Mouse (Mus musculus) midbrain, postnatal 0 days (tissue): ENCODE data around the gene Metrnl. TPM values are rescaled to one million over a fixed set of nuclear protein-coding genes. Genes with fewer than 3 reads are reported as not detected.

Experiments used
- ATAC-seq: fragments of 200-750 bp; cut with Nextera tagmentation; 2 replicates; pipeline ENCODE4 v1.8.0; 2017; ENCODE audit warnings: moderate number of reproducible peaks, mild to moderate bottlenecking, moderate TSS enrichment, moderate library complexity; ENCODE audit not compliant: low FRiP score
- DNase-seq: peaks from one replicate; pipeline ENCODE4 v3.0.0-alpha.2; 2015; ENCODE audit warnings: low spot score
- H3K27ac ChIP-seq: fragments of 300-500 bp; sonication (generic); 2 replicates; pipeline ENCODE4 v1.5.1; 2014; ENCODE audit warnings: low read depth, mild to moderate bottlenecking, low read length, mixed read lengths
- H3K27me3 ChIP-seq: fragments of 300-500 bp; sonication (generic); 2 replicates; pipeline ENCODE4 v1.6.1; 2014; ENCODE audit warnings: low read length, control low read depth, mixed read lengths; ENCODE audit not compliant: insufficient read depth
- H3K36me3 ChIP-seq: fragments of 300-500 bp; sonication (generic); 2 replicates; pipeline ENCODE4 v1.6.1; 2014; ENCODE audit warnings: low read length, control low read depth, mixed read lengths; ENCODE audit not compliant: insufficient read depth
- H3K4me1 ChIP-seq: fragments of 300-500 bp; sonication (generic); 2 replicates; pipeline ENCODE4 v1.6.1; 2014; ENCODE audit warnings: mild to moderate bottlenecking, control low read depth, antibody characterized with exemption, low read length, mixed read lengths; ENCODE audit not compliant: insufficient read depth
- H3K4me2 ChIP-seq: fragments of 300-500 bp; sonication (generic); 2 replicates; pipeline ENCODE4 v1.6.1; 2014; ENCODE audit warnings: low read depth, mild to moderate bottlenecking, low read length, mixed read lengths; ENCODE audit not compliant: poor library complexity, severe bottlenecking
- H3K4me3 ChIP-seq: fragments of 300-500 bp; sonication (generic); 2 replicates; pipeline ENCODE4 v1.5.1; 2014; ENCODE audit warnings: low read depth, mild to moderate bottlenecking, low read length, moderate library complexity
- H3K9ac ChIP-seq: fragments of 300-500 bp; sonication (generic); replicated peaks from 2 replicates; pipeline ENCODE4 v1.6.1; 2014; ENCODE audit warnings: mild to moderate bottlenecking, low read length, moderate library complexity, mixed read lengths; ENCODE audit not compliant: poor library complexity, severe bottlenecking
- H3K9me3 ChIP-seq: fragments of 300-500 bp; sonication (generic); 2 replicates; pipeline ENCODE4 v1.6.1; 2016; ENCODE audit warnings: low read length, control low read depth
- CTCF ChIP-seq: IDR thresholded peaks from 2 replicates; pipeline ENCODE4 v1.5.1; 2016; ENCODE audit warnings: antibody characterized with exemption, mild to moderate bottlenecking
- WGBS: fragments of 180-500 bp; shearing (Covaris S2); extraction: QIAGEN DNeasy Blood & Tissue Kit; methylation state at CpG from one replicate; pipeline ENCODE4 v1.1.7; 2014; 5-methylcytosine and 5-hydroxymethylcytosine counted together
- polyA plus RNA-seq: library from polyadenylated mRNA; unstranded; fragments of >200 nt; fragmentation: Nextera tagmentation; extraction: Ambion mirVana; gene quantifications from 2 replicates; pipeline ENCODE4 v1.2.1, GENCODE M21; 2015
- total RNA-seq: library from RNA; depleted of rRNA; stranded (reverse); fragments of >200 nt; gene quantifications from 2 replicates; pipeline ENCODE4 v1.2.3, GENCODE M21; 2014; rRNA removed

Gene Metrnl
- total and polyA plus RNA-seq, 2 experiments from 2014 or later, result 12.5 to 15.8 TPM

DNA sequence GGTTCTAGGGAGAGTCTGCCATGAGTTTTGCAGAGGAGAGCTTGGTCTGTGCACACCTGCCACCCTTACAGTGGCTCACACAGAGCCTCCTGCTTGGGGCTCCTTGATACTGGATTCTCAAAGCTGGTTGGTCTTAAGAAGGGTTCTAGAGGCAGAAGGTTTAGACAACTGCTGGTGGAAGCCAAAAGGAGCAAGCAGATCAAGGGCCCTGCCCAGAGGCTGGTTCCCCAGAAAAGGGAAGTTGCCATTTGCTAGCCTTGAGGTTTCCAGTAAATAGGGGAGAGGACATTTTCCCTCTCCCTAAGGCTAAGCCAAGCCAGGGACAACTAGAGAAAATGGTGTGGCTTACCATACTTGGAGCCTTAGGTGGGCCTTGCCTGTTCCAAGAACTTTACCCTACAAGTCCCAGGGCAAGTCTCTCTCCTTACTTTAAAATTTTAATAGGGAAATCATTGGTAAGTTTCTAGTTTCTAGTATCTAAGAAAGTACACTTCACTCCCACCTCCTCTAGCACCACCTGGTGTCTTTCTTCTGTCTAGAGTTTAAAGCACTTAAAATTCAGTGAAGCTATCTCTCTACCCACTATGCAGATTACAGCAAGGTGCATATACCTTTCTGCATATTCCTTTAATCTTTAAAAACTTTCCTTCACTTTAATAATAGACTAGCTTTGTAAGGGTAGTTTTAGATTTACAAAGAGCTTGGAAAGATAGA lies 42.7 kb downstream of the Metrnl start:
- Histone ChIP-seq H3K4me1 (no peaks in the 10 kb centered on the region), H3K27ac (no peak overlapping the region), H3K9me3 (no peaks in the 10 kb centered on the region), H3K27me3 (no peaks in the 10 kb centered on the region), H3K9ac (no peak overlapping the region), H3K36me3 (no peaks in the 10 kb centered on the region), H3K4me2 (no peak overlapping the region), H3K4me3 (no peak overlapping the region)
- ATAC-seq (no peak), DNase-seq (no peak)
- peak; percentile 27; the same call in 1 of the 2 replicates for TF ChIP-seq CTCF

DNA sequence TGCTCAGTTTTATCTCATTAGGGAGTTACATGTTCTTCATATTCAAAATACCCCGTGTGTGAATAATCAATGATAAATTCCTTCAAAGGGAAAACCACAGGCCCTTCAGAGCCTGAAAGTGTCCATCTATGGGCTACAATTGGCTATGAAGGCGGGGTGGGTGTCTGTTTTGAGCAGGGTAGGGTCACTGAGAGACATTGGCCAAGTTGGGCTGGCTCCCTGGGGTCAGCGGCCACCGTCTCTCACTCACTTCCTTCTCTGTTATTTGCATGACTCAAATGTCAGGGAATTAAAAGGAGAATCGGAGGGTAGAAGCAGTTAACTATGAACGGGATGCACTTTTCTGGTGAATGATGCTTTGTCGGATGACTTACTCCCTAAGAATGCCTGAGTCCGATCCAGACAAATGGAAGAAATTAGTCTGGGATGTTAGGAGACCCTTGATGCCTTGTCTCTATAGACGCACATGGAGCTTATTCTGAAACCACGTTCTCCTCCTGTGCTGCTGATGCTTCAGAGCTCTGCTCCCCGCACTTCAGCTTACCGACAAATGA lies 45.7 kb downstream of the Metrnl start:
- 78% methylated on average over 12 of the region's 12 CpGs for WGBS

DNA sequence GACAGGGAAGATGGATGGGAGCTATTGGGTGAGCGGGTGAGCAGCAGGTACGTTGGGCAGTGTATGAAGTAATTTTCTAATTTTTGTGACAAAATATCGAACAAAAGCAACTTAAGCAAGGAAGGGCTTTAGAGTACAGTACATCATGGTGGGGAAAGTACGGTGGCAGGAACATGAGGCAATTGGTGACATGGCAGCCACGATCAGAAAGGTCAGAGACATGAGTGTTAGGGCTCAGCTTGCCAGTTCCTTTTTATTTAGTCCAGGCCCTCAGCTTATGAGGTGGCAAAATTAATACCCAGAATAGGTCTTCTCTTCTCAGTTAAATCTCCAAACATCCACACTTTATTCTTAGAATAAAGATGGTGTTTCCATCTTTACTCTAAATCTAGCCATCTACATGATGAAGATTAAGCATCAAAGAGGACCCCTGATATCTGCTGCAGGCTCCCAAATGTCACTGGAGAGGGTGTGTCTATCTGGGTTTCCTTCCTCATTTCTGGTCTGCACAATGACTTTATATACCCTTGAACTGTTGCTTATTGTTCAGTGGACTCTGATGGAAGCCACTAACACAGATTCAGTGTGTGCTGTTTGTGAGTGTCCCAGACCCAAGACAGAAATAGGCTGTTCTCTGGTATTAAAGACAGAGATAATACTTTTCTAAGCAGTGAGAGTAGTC lies 46.8 kb downstream of the Metrnl start:
- no peaks in the 10 kb centered on the region for H3K9me3 ChIP-seq
- DNase-seq (no peak), ATAC-seq (no peak)
- no peak overlapping the region for H3K27ac ChIP-seq
- H3K4me1 ChIP-seq, result no peaks in the 10 kb centered on the region
- no peak overlapping the region for H3K4me2 ChIP-seq
- TF ChIP-seq CTCF, result no peak
- WGBS, result 94% methylated on average over 5 of the region's 5 CpGs
- H3K9ac ChIP-seq, result no peak overlapping the region
- no peaks in the 10 kb centered on the region for H3K27me3 ChIP-seq
- no peaks in the 10 kb centered on the region for H3K36me3 ChIP-seq
- H3K4me3 ChIP-seq, result no peak overlapping the region

More for the DNA sequence above, 45.7 kb downstream of the Metrnl start:
- H3K27ac ChIP-seq, result no peak overlapping the region
- no peak for TF ChIP-seq CTCF
- H3K4me3 ChIP-seq, result no peak overlapping the region
- H3K36me3 ChIP-seq, result no peaks in the 10 kb centered on the region
- no peak overlapping the region for H3K4me2 ChIP-seq
- ATAC-seq (no peak), DNase-seq (no peak)
- H3K9ac ChIP-seq, result no peak overlapping the region
- no peaks in the 10 kb centered on the region for H3K9me3 ChIP-seq
- H3K4me1 ChIP-seq, result no peaks in the 10 kb centered on the region
- no peaks in the 10 kb centered on the region for H3K27me3 ChIP-seq

Other genes starting within 250 kb of the Metrnl start
- 87.9 and 104 TPM in 2 replicates for gene Tbcd, start 249.6 kb upstream of the Metrnl start, total RNA-seq
- gene Tbcd, start 249.6 kb upstream of the Metrnl start, polyA plus RNA-seq, result 56.5 and 58.4 TPM in 2 replicates
- gene Zfp750, start 182.2 kb upstream of the Metrnl start, total RNA-seq, result 0.33 and 0.71 TPM in 2 replicates
- gene Zfp750, start 182.2 kb upstream of the Metrnl start, polyA plus RNA-seq, result 0.22 and 0.35 TPM in 2 replicates
- gene B3gntl1, start 28.4 kb upstream of the Metrnl start, total RNA-seq, result 10.1 and 10.5 TPM in 2 replicates
- 5.8 and 6.6 TPM in 2 replicates for gene B3gntl1, start 28.4 kb upstream of the Metrnl start, polyA plus RNA-seq
- 0.11 TPM in 1 of 2 replicates, not detected in the other for gene Ptchd3, start 128.7 kb downstream of the Metrnl start, total RNA-seq
- not detected in 2 replicates for gene Ptchd3, start 128.7 kb downstream of the Metrnl start, polyA plus RNA-seq